Comparison of ENCODE assay signal across 22 mouse cellular contexts in the genomic region with DNA sequence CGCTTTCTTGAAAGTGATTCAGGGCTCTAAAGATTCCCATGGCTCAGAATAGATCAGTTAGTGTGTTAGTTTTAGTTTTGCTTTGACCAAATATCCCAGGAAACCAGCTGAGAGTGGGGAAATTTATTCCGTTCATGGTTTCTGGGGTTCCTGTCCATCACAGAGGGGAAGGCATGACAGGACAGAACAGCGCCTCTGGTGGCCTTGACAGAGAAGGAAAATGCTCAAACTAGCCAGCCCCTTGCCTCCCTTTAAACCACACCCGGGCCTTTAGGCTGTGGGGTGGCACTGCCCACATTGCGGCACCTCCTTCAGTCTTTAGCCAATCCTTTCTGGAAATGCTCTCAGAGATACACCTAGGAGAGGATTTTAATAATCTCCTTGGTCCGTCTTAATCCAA.
DNase-seq lines count a peak whose midpoint lies in the region; ATAC-seq and TF ChIP-seq lines count a peak whose summit lies in the region.
"Had no signal": no experiment of that assay in that cellular context is flagged by ENCODE, and none has a peak within 500 bp of the region (broad histone marks: within the 10 kb centered on the region; RNA-seq: fewer than 3 reads in every experiment).

No protein-coding gene starts in this region.

- TF ChIP-seq EP300 in liver, embryonic 14.5 days (IDR thresholded peaks at IDR 0.05; ENCODE audit: low read depth), result no peak
- no peak for TF ChIP-seq EP300 in stomach, postnatal 0 days (optimal IDR thresholded peaks at IDR 0.05)

- TF ChIP-seq POLR2A in bone marrow, adult 2 months (IDR thresholded peaks at IDR 0.05; ENCODE audit: borderline replicate concordance, control insufficient read depth, low read depth, low read length), result no peak

- H3K9me3 ChIP-seq in liver, embryonic 14.5 days (ENCODE audit: control insufficient read depth, low read length), result no peaks in the 10 kb centered on the region
- no peaks in the 10 kb centered on the region for H3K9me3 ChIP-seq in liver, embryonic 12.5 days (replicated peaks)
- no peaks in the 10 kb centered on the region for H3K9me3 ChIP-seq in stomach, postnatal 0 days (ENCODE audit: control insufficient read depth, low read length)
- H3K9me3 ChIP-seq: hindbrain, embryonic 12.5 days; limb, embryonic 15.5 days; midbrain, embryonic 10.5 days had no signal

- TF ChIP-seq CTCF in liver, embryonic 14.5 days (IDR thresholded peaks at IDR 0.05; ENCODE audit: low read depth), result peak; percentile 40
- peak; percentile 19; the same call in 1 of the 2 replicates for TF ChIP-seq CTCF in bone marrow, adult 2 months (IDR thresholded peaks at IDR 0.05; ENCODE audit: control insufficient read depth, insufficient read depth, low read length)
- peak; percentile 41 for TF ChIP-seq CTCF in stomach, postnatal 0 days (IDR thresholded peaks at IDR 0.05; ENCODE audit: low read depth)

- ATAC-seq in liver, embryonic 14.5 days (ENCODE audit: insufficient read depth), result no peak
- ATAC-seq in liver, embryonic 12.5 days, result no peak
- no peak for ATAC-seq in stomach, postnatal 0 days (ENCODE audit: low FRiP score, low TSS enrichment)
- ATAC-seq: forebrain, embryonic 16.5 days had no signal

- H3K27ac ChIP-seq in liver, embryonic 14.5 days, result no peak overlapping the region
- no peak overlapping the region for H3K27ac ChIP-seq in liver, embryonic 12.5 days
- no peak overlapping the region for H3K27ac ChIP-seq in bone marrow, adult 2 months (ENCODE audit: control insufficient read depth, insufficient read depth, low read depth, low read length, poor library complexity)
- H3K27ac ChIP-seq in stomach, postnatal 0 days (replicated peaks), result no peak overlapping the region
- H3K27ac ChIP-seq: hindbrain, embryonic 12.5 days; limb, embryonic 15.5 days; midbrain, embryonic 10.5 days had no signal

- no peak overlapping the region for H3K4me3 ChIP-seq in liver, embryonic 14.5 days (ENCODE audit: insufficient read depth in 1 of 2, low read depth in 2 of 2, low read length in 2 of 2)
- no peak overlapping the region for H3K4me3 ChIP-seq in liver, embryonic 12.5 days
- no peak overlapping the region for H3K4me3 ChIP-seq in bone marrow, adult 2 months (replicated peaks; ENCODE audit: control insufficient read depth, low read depth, low read length)
- no peak overlapping the region for H3K4me3 ChIP-seq in stomach, postnatal 0 days (ENCODE audit: low read depth, low read length)
- H3K4me3 ChIP-seq: hindbrain, embryonic 12.5 days; limb, embryonic 15.5 days; midbrain, embryonic 10.5 days had no signal

- H3K9ac ChIP-seq in liver, embryonic 14.5 days (replicated peaks), result no peak overlapping the region
- H3K9ac ChIP-seq in liver, embryonic 12.5 days, result no peak overlapping the region
- no peak overlapping the region for H3K9ac ChIP-seq in stomach, postnatal 0 days (ENCODE audit: low read length)
- H3K9ac ChIP-seq: hindbrain, embryonic 12.5 days; limb, embryonic 15.5 days had no signal

- no peaks in the 10 kb centered on the region for H3K36me3 ChIP-seq in liver, embryonic 14.5 days (replicated peaks; ENCODE audit: control insufficient read depth, insufficient read depth, low read depth)
- H3K36me3 ChIP-seq in liver, embryonic 12.5 days, result no peaks in the 10 kb centered on the region
- H3K36me3 ChIP-seq in stomach, postnatal 0 days (ENCODE audit: control insufficient read depth, insufficient read depth, low read length), result no peaks in the 10 kb centered on the region; the same call in 1 of the 2 replicates
- H3K36me3 ChIP-seq: hindbrain, embryonic 12.5 days; limb, embryonic 15.5 days; midbrain, embryonic 10.5 days had no signal

- DNase-seq in liver, embryonic 14.5 days (ENCODE audit: low read depth in 3 of 3, low spot score in 3 of 3), result no peak
- DNase-seq in ES-CJ7 (ENCODE audit: low read depth, low spot score), result peak; percentile 42
- no peak for DNase-seq in stomach, postnatal 0 days (ENCODE audit: low spot score)
- DNase-seq in frontal cortex, postnatal 10 days (ENCODE audit: low spot score in 2 of 2), result no peak
- DNase-seq in B cell, adult 2 months, result no peak
- DNase-seq: adrenal gland, adult 8-10 months; cerebellum, adult 11 months; cerebellum, postnatal 14 days; embryo, embryonic 11 days; heart, postnatal 10 days; kidney, adult 9 months; lung, adult 2 months; lung, postnatal 36 days; spleen, adult 18-20 months; thymus, postnatal 4 days had no signal

- peaks cover 9% of the 10 kb centered on the region for H3K27me3 ChIP-seq in liver, embryonic 14.5 days (ENCODE audit: control insufficient read depth, insufficient read depth, low read length)
- H3K27me3 ChIP-seq in liver, embryonic 12.5 days (replicated peaks), result peaks cover 36% of the 10 kb centered on the region
- no peaks in the 10 kb centered on the region for H3K27me3 ChIP-seq in stomach, postnatal 0 days (ENCODE audit: control insufficient read depth, insufficient read depth, low read length)

- WGBS in liver, embryonic 14.5 days (ENCODE audit: insufficient replicate concordance), result 71% methylated on average over 6 of the region's 6 CpGs
- 81% methylated on average over 6 of the region's 6 CpGs for WGBS in liver, embryonic 12.5 days (ENCODE audit: insufficient replicate concordance)
- 83% methylated on average over 6 of the region's 6 CpGs for WGBS in bone marrow, adult 2 months
- 91% methylated on average over 6 of the region's 6 CpGs for WGBS in stomach, postnatal 0 days

- H3K4me1 ChIP-seq in liver, embryonic 14.5 days (replicated peaks; ENCODE audit: control insufficient read depth in 2 of 2, insufficient read depth in 2 of 2, low read length in 1 of 2), result no peaks in the 10 kb centered on the region
- peaks cover 7% of the 10 kb centered on the region; the same call in 1 of the 2 replicates for H3K4me1 ChIP-seq in liver, embryonic 12.5 days
- H3K4me1 ChIP-seq in bone marrow, adult 2 months (ENCODE audit: control insufficient read depth, insufficient read depth, low read length), result no peaks in the 10 kb centered on the region
- no peaks in the 10 kb centered on the region for H3K4me1 ChIP-seq in stomach, postnatal 0 days (replicated peaks; ENCODE audit: control insufficient read depth, insufficient read depth)

- no peak overlapping the region for H3K4me2 ChIP-seq in liver, embryonic 14.5 days (ENCODE audit: low read depth)
- H3K4me2 ChIP-seq in liver, embryonic 12.5 days, result no peak overlapping the region
- no peak overlapping the region for H3K4me2 ChIP-seq in stomach, postnatal 0 days (replicated peaks; ENCODE audit: low read depth)
- H3K4me2 ChIP-seq: heart, embryonic 11.5 days; hindbrain, embryonic 12.5 days; limb, embryonic 15.5 days had no signal
